ENCODE assay signal across 36 mouse cellular contexts in the genomic region with DNA sequence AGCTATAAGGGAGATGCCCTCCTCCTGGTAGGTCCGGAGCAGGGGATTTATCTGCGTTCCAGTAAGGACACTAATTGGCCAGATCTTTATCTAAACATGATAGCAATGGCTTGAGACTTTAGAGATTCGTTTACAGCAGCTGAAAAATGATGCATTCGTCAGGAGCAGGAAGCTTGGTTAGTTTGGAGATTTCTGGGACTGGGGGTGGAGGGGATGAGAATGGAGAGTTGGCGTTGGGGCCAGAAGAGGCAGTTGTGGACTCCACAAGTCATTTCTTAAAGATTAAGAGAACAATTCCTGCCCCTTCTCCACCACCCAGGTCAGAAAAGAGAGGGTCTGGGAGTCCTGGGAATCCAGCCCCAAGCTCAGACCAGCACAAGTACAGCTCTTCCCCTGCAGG. TPM values are rescaled to one million over a fixed set of nuclear protein-coding genes. Genes with fewer than 3 reads are reported as not detected.
"Had no signal": no experiment of that assay in that cellular context is flagged by ENCODE, and none has a peak within 500 bp of the region (broad histone marks: within the 10 kb centered on the region; RNA-seq: fewer than 3 reads in every experiment).

No protein-coding gene starts in this region.

- H3K4me3 ChIP-seq: heart, adult 2 months; heart, embryonic 13.5 days; heart, embryonic 15.5 days; hindbrain, embryonic 13.5 days; hindbrain, embryonic 15.5 days; kidney, embryonic 15.5 days; limb, embryonic 10.5 days; limb, embryonic 12.5 days had no signal

- H3K36me3 ChIP-seq: heart, embryonic 13.5 days; heart, embryonic 15.5 days; hindbrain, embryonic 13.5 days; hindbrain, embryonic 15.5 days; kidney, embryonic 15.5 days; limb, embryonic 10.5 days; limb, embryonic 12.5 days had no signal

- H3K9me3 ChIP-seq: heart, embryonic 13.5 days; heart, embryonic 15.5 days; hindbrain, embryonic 13.5 days; hindbrain, embryonic 15.5 days; kidney, embryonic 15.5 days; limb, embryonic 10.5 days; limb, embryonic 12.5 days had no signal

- ATAC-seq: hindbrain, postnatal 0 days had no signal

- DNase-seq: gastrocnemius, postnatal 14 days; gastrocnemius, postnatal 36 days; heart, adult 11 months; heart, adult 2 months; heart, postnatal 14 days; heart, postnatal 36 days; kidney, adult 11 months; kidney, adult 2 months; kidney, adult 9 months; kidney, postnatal 14 days; kidney, postnatal 36 days; layer of hippocampus, adult 9-11 months; layer of hippocampus, postnatal 36 days; liver had no signal

- H3K4me2 ChIP-seq: heart, embryonic 11.5 days; heart, embryonic 13.5 days; heart, embryonic 15.5 days; hindbrain, embryonic 13.5 days; hindbrain, embryonic 15.5 days; kidney, embryonic 15.5 days; limb, embryonic 12.5 days; liver, embryonic 11.5 days had no signal

- H3K9ac ChIP-seq: heart, embryonic 13.5 days; heart, embryonic 15.5 days; hindbrain, embryonic 13.5 days; hindbrain, embryonic 15.5 days; kidney, embryonic 15.5 days; limb, embryonic 12.5 days had no signal

- H3K27ac ChIP-seq: heart, adult 2 months; heart, embryonic 13.5 days; heart, embryonic 15.5 days; hindbrain, embryonic 13.5 days; hindbrain, embryonic 15.5 days; hindbrain, postnatal 0 days; kidney, embryonic 15.5 days; kidney, postnatal 0 days; limb, embryonic 10.5 days; limb, embryonic 12.5 days had no signal

- H3K4me1 ChIP-seq: hindbrain, embryonic 15.5 days had no signal

RNA-seq across cellular contexts. Expression of a gene that starts 8.6 kb away (rescaled TPM):
- total RNA-seq: gastrocnemius, adult 18-20 months; gastrocnemius, adult 8-10 months; gastrocnemius, postnatal 14 days; gastrocnemius, postnatal 36 days; heart, adult 2 months; heart, postnatal 14 days; heart, postnatal 36 days; hindbrain, postnatal 0 days; layer of hippocampus, adult 18-20 months; layer of hippocampus, adult 8-10 months; layer of hippocampus, postnatal 14 days; layer of hippocampus, postnatal 36 days; left cerebral cortex, adult 18-20 months; left cerebral cortex, adult 8-10 months; left cerebral cortex, postnatal 10 days; left cerebral cortex, postnatal 25 days had no signal
- polyA plus RNA-seq: heart, adult 2 months; heart, embryonic 11.5 days; heart, embryonic 13.5 days; heart, embryonic 15.5 days; heart, postnatal 0 days; hindbrain, embryonic 13.5 days; hindbrain, postnatal 0 days; kidney, adult 2 months; kidney, postnatal 0 days; limb, embryonic 10.5 days; limb, embryonic 12.5 days; limb, embryonic 14.5 days had no signal
